Mouse (Mus musculus): ENCODE data around the gene Mtf1. TPM values are rescaled to one million over a fixed set of nuclear protein-coding genes. Genes with fewer than 3 reads are reported as not detected.

Mtf1 gene
- total RNA-seq, 1 experiment = 15.4 TPM

DNA sequence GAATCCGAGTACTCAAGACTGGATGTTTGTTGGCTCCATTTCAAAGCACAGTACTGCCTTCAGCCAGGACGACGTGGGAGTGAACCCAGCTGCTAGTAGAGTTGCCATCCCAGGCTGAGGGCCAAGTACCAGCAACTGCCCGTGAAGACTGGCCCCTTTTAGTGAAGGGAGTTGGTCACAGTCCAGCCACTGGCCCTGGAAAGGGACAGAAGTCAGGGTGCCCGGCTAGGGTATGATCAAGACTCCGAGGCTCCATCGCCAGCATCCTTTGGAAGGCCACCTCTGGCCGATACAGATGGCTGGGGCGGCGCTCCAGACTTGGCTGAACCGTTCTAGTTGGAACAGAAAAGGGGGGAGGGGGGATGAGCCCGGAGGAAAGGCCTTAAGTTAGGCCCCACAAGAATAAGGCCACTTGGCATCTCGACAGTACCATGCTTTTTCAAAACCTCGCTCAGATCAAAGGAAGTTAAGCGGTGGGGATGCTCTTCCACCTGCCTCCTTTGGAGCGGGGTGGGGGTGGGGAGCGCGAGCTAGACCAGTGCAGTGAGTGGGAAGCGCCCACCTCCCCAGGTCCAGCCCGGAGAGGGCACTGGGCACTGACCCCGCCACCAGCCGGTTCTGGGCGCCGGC lies 47.8 kb downstream of the Mtf1 start:
- H3K27ac ChIP-seq (ENCODE audit: insufficient read depth, low read depth, low read length, poor library complexity, severe bottlenecking) = peak overlapping the region; percentile 59
- peak overlapping the region; percentile 84 to 99 for H3K4me3 ChIP-seq (ENCODE audit: insufficient read depth in 1 of 2, low read depth in 1 of 2, low read length in 2 of 2, poor library complexity in 1 of 2, severe bottlenecking in 1 of 2)
- H3K36me3 ChIP-seq (ENCODE audit: control insufficient read depth, insufficient read depth, low read length, poor library complexity, severe bottlenecking) = peaks cover 15% of the 10 kb centered on the region
- H3K4me1 ChIP-seq (ENCODE audit: control insufficient read depth in 2 of 2, insufficient read depth in 2 of 2, low read length in 2 of 2, poor library complexity in 1 of 2) = peaks cover 3 to 12% of the 10 kb centered on the region in 2 experiments; a peak in 2 of 4 replicates
- TF ChIP-seq HCFC1 (IDR thresholded peaks at IDR 0.05; ENCODE audit: borderline replicate concordance, insufficient read depth, low read length) = no peak
- TF ChIP-seq ZC3H11A (IDR thresholded peaks at IDR 0.05; ENCODE audit: borderline replicate concordance, low read depth, low read length) = no peak
- TF ChIP-seq ZNF384 (IDR thresholded peaks at IDR 0.05; ENCODE audit: low read depth, low read length) = no peak
- no peak for TF ChIP-seq MAFK (IDR thresholded peaks at IDR 0.05; ENCODE audit: insufficient read depth, low read depth, low read length)
- TF ChIP-seq CHD2 (IDR thresholded peaks at IDR 0.05; ENCODE audit: low read depth, low read length) = no peak
- in situ Hi-C loops (cut with MboI; ENCODE audit: low sequenced_read_pairs in 2 of 2, unreplicated experiment in 2 of 2) = no loop called here
- H3K9ac ChIP-seq (ENCODE audit: insufficient read depth, low read depth, low read length, poor library complexity, severe bottlenecking) = peak overlapping the region; percentile 93
- no peaks in the 10 kb centered on the region for H3K9me3 ChIP-seq (ENCODE audit: control insufficient read depth, insufficient read depth, low read depth, low read length)
- DNase-seq (ENCODE audit: low read depth, low spot score) = no peak

DNA sequence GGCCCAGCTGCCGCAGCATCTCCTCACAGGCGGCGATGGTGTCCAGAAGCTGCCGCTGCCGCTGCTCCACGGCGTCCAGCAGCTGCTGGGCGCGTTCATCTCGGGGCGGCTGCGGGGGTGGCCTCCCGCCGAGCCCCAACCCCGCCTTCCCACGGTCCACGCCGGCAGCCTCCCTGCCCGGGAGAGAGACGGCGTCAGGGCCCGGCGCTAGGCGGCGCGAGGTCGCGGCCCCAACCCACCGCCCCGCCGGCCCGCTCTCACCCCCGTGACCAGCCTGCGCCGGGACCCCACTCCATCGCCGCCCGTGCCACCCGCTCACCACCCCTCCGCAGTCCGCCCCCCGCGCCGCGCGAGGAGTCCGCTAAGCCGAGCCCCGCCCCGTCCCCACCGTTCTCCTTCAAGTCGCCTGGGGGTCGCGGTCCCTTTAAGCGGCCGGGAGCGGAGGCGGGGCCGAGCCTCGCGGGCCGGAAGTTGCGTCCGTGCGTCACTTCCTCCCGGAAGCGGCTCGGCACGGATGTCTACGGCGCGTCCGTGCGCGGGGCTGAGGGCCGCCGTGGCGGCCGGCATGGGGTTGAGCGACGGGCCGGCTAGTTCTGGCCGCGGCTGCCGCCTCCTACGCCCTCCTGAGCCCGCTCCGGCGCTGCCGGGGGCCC lies 48.5 kb downstream of the Mtf1 start, which contains the start of gene Yrdc:
Gene Yrdc (plus strand): TSS at position 419 of the 653 bp plus-strand sequence.
- peak within 1 kb of the TSS; percentile 78 for H3K27ac ChIP-seq (ENCODE audit: insufficient read depth, low read depth, low read length, poor library complexity, severe bottlenecking)
- peaks cover 12% of the 10 kb centered on the region for H3K36me3 ChIP-seq (ENCODE audit: control insufficient read depth, insufficient read depth, low read length, poor library complexity, severe bottlenecking)
- TF ChIP-seq MAFK (IDR thresholded peaks at IDR 0.05; ENCODE audit: insufficient read depth, low read depth, low read length) (no peak), ZNF384 (IDR thresholded peaks at IDR 0.05; ENCODE audit: low read depth, low read length) (no peak), HCFC1 (IDR thresholded peaks at IDR 0.05; ENCODE audit: borderline replicate concordance, insufficient read depth, low read length) (no peak), ZC3H11A (IDR thresholded peaks at IDR 0.05; ENCODE audit: borderline replicate concordance, low read depth, low read length) (no peak), CHD2 (IDR thresholded peaks at IDR 0.05; ENCODE audit: low read depth, low read length) (no peak)
- DNase-seq (ENCODE audit: low read depth, low spot score) = peak; percentile 88
- H3K9me3 ChIP-seq (ENCODE audit: control insufficient read depth, insufficient read depth, low read depth, low read length) = no peaks in the 10 kb centered on the region
- peak within 1 kb of the TSS; percentile 93 for H3K9ac ChIP-seq (ENCODE audit: insufficient read depth, low read depth, low read length, poor library complexity, severe bottlenecking)
- peaks cover 3 to 10% of the 10 kb centered on the region in 2 experiments; a peak in 2 of 4 replicates for H3K4me1 ChIP-seq (ENCODE audit: control insufficient read depth in 2 of 2, insufficient read depth in 2 of 2, low read length in 2 of 2, poor library complexity in 1 of 2)
- in situ Hi-C loops (cut with MboI; ENCODE audit: low sequenced_read_pairs in 2 of 2, unreplicated experiment in 2 of 2) = no loop called here
- peak within 1 kb of the TSS; percentile 84 to 99 for H3K4me3 ChIP-seq (ENCODE audit: insufficient read depth in 1 of 2, low read depth in 1 of 2, low read length in 2 of 2, poor library complexity in 1 of 2, severe bottlenecking in 1 of 2)

DNA sequence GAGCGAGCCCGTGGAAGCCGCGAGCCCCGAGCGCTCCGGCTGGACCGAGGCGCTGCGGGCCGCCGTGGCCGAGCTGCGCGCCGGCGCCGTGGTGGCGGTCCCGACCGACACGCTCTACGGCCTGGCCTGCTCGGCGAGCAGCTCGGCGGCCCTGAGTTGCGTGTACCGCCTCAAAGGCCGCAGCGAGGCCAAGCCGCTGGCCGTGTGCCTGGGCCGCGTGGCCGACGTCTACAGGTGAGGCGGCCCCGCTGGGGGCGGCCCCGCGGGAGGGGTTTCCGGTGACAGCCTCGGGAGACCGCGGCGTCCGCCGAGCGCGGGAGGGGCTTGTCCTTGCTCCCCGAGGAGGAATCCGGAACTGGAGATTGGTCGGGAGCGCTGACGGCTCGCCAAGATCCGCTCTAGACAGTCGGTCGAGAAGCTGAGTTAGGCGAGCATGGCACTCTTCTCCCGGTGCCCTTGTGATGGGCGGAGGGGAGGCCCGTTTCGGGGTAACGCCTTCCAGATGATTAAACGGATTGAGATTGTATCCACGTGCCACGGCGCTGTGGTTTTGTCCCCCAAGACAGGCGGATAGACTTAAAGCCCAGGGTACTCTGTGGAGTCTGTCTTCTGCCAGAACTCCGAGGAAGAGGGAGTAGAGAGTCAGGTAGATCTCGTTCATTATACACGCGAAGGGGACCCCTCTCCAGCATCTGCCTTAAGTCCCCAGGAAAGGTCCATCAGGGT lies 49.2 kb downstream of the Mtf1 start, which contains the start of gene 1110065P20Rik:
Gene 1110065P20Rik (minus strand): TSS at position 264 of the 726 bp plus-strand sequence.
- peaks cover 16% of the 10 kb centered on the region for H3K36me3 ChIP-seq (ENCODE audit: control insufficient read depth, insufficient read depth, low read length, poor library complexity, severe bottlenecking)
- in situ Hi-C loops (cut with MboI; ENCODE audit: low sequenced_read_pairs in 2 of 2, unreplicated experiment in 2 of 2) = no loop called here
- H3K4me1 ChIP-seq (ENCODE audit: control insufficient read depth in 2 of 2, insufficient read depth in 2 of 2, low read length in 2 of 2, poor library complexity in 1 of 2) = peaks cover 3 to 10% of the 10 kb centered on the region in 2 experiments; a peak in 2 of 4 replicates
- peak within 1 kb of the TSS; percentile 78 for H3K27ac ChIP-seq (ENCODE audit: insufficient read depth, low read depth, low read length, poor library complexity, severe bottlenecking)
- no peaks in the 10 kb centered on the region for H3K9me3 ChIP-seq (ENCODE audit: control insufficient read depth, insufficient read depth, low read depth, low read length)
- H3K4me3 ChIP-seq (ENCODE audit: insufficient read depth in 1 of 2, low read depth in 1 of 2, low read length in 2 of 2, poor library complexity in 1 of 2, severe bottlenecking in 1 of 2) = peak within 1 kb of the TSS; percentile 84 to 99
- H3K9ac ChIP-seq (ENCODE audit: insufficient read depth, low read depth, low read length, poor library complexity, severe bottlenecking) = peak within 1 kb of the TSS; percentile 93
- TF ChIP-seq HCFC1 (IDR thresholded peaks at IDR 0.05; ENCODE audit: borderline replicate concordance, insufficient read depth, low read length) (no peak), ZNF384 (IDR thresholded peaks at IDR 0.05; ENCODE audit: low read depth, low read length) (no peak), CHD2 (IDR thresholded peaks at IDR 0.05; ENCODE audit: low read depth, low read length) (no peak), ZC3H11A (IDR thresholded peaks at IDR 0.05; ENCODE audit: borderline replicate concordance, low read depth, low read length) (no peak), MAFK (IDR thresholded peaks at IDR 0.05; ENCODE audit: insufficient read depth, low read depth, low read length) (no peak)
- no peak for DNase-seq (ENCODE audit: low read depth, low spot score)

DNA sequence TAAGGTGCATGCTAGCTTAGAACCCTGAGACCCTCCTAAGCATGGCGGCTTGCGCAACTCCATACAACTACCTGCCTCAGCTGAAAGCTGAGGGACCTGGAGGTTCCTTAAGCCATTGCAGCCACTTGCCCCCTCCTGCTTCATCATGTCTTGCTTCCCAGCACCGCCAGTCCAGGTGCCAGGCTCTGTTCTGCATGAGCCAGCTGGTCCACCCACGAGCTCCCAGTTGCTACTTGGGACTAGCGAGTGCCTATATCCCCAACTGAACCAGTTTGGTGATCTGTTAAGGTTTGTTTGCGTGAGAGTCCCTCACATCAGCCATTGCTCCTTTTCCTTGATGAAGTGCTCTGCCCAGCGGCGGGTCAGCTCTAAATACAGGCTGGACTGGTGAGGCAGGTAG lies 54.4 kb downstream of the Mtf1 start:
- no peak overlapping the region for H3K27ac ChIP-seq (ENCODE audit: insufficient read depth, low read depth, low read length, poor library complexity, severe bottlenecking)
- no peak overlapping the region for H3K9ac ChIP-seq (ENCODE audit: insufficient read depth, low read depth, low read length, poor library complexity, severe bottlenecking)
- peaks cover 24% of the 10 kb centered on the region for H3K36me3 ChIP-seq (ENCODE audit: control insufficient read depth, insufficient read depth, low read length, poor library complexity, severe bottlenecking)
- H3K4me3 ChIP-seq (ENCODE audit: insufficient read depth in 1 of 2, low read depth in 1 of 2, low read length in 2 of 2, poor library complexity in 1 of 2, severe bottlenecking in 1 of 2) = no peak overlapping the region
- H3K9me3 ChIP-seq (ENCODE audit: control insufficient read depth, insufficient read depth, low read depth, low read length) = no peaks in the 10 kb centered on the region
- TF ChIP-seq ZC3H11A (IDR thresholded peaks at IDR 0.05; ENCODE audit: borderline replicate concordance, low read depth, low read length) (no peak), MAFK (IDR thresholded peaks at IDR 0.05; ENCODE audit: insufficient read depth, low read depth, low read length) (no peak), CHD2 (IDR thresholded peaks at IDR 0.05; ENCODE audit: low read depth, low read length) (no peak), ZNF384 (IDR thresholded peaks at IDR 0.05; ENCODE audit: low read depth, low read length) (no peak), HCFC1 (IDR thresholded peaks at IDR 0.05; ENCODE audit: borderline replicate concordance, insufficient read depth, low read length) (no peak)
- in situ Hi-C loops (cut with MboI; ENCODE audit: low sequenced_read_pairs in 2 of 2, unreplicated experiment in 2 of 2) = no loop called here
- peaks cover 3 to 11% of the 10 kb centered on the region in 2 experiments; a peak in 1 of 4 replicates for H3K4me1 ChIP-seq (ENCODE audit: control insufficient read depth in 2 of 2, insufficient read depth in 2 of 2, low read length in 2 of 2, poor library complexity in 1 of 2)
- no peak for DNase-seq (ENCODE audit: low read depth, low spot score)

Measured in ES-E14 (cell line).